Mouse (Mus musculus) megakaryocyte-erythroid progenitor cell, adult 5-6 weeks (primary cell): ENCODE results near the gene Gm45521. TPM values are rescaled to one million over a fixed set of nuclear protein-coding genes. Genes with fewer than 3 reads are reported as not detected.

ENCODE experiments used
- ATAC-seq: replicated peaks from 2 replicates; pipeline ENCODE4 v1.8.0; 2016; ENCODE audit warnings: mild to moderate bottlenecking, inconsistent platforms; ENCODE audit not compliant: severe bottlenecking, poor library complexity, low FRiP score, low TSS enrichment
- total RNA-seq, 2 experiments: library from RNA; stranded (forward) in 1 of 2; stranded (reverse) in 1 of 2; fragments of 200-1000, 215-1000 nt in 1 of 2; fragments of >200 nt in 1 of 2; fragmentation: Nextera tagmentation in 1 of 2; gene quantifications; 2 replicates each; pipeline ENCODE4 v1.2.3; 2014 to 2017

Gm45521 gene
- total RNA-seq (2014; fragmentation: Nextera tagmentation) = not detected in 2 replicates
- not detected in 2 replicates for total RNA-seq (2017)

DNA sequence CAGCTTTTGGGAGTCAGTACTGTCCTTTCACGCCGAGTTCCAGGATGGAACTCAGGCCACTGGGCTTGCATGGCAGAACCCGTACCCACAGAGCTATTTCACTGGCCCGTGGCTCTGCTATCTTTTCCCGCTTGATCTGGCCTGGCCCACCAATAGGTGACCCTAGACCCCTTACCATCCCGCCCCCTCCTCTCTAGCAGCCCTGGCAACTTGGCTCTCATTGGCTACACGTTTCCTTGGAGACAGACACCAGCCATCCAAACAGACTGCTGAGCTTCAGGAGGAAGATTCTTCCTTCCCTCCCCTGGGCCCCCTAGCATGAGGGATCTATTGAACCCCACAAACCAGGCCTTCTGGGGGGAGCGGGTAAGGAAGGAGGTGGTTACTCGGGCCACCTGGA lies at the start of gene Gm45521:
Gm45521 (plus strand) TSS at position 240 of the 400 bp plus-strand sequence.
- no peak for ATAC-seq

DNA sequence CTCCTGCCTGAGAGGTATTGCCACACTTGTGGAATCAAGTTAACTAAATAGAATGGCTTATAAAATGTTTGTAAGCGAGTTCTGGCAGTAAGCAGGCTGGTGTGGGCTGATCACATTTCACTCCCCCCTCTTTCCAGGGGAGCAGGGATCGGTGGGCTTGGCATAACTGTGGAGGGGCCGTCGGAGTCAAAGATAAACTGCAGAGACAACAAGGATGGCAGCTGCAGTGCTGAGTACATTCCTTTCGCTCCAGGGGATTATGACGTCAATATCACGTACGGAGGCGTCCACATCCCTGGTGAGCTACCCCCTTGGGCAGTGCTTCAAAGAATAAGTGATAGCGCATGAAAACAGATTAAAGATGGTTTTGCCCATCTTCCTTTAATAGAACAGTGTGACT lies 47.6 kb upstream of the Gm45521 start:
- ATAC-seq = no peak

DNA sequence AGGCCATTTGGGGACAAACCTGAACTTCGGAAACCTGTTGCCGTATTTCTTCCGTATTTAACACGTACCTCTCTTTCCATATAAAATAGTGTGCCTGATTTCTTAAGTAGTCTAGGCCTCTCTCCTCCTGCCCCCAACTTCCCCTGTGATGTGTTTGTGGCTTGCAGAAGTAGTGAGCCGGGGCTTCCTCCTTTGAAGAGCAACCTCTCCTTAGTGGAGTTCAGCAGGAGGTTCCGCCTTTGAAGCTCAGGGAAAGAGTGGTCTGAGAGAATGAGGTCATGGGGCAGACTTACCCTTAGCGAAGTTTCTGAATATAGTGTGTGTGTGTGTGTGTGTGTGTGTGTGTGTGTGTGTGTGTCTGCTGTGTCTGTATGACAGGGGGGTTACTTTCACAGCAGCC lies 43.2 kb upstream of the Gm45521 start:
- ATAC-seq = peak; percentile 48; the same call in 1 of the 2 replicates

DNA sequence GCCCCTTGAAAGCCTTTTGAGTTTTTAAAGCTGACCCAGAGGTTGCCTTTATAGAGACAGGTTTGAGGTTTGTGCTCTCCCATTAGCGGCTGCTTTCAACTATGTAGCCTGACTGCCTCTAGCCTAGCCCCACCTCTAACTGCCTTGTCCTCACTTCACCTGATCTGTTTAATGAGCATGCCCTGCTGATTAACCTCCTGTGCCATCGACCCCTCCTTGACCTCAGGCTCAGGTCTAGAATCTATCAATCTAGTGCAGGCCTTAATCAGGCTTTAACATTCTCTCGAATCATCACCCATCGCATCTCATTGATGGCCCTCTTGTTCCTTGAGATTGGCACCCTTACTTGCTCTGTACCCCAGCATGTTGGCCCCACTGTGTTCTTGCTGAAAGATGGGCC lies 42.6 kb upstream of the Gm45521 start:
- peak; percentile 73 for ATAC-seq

DNA sequence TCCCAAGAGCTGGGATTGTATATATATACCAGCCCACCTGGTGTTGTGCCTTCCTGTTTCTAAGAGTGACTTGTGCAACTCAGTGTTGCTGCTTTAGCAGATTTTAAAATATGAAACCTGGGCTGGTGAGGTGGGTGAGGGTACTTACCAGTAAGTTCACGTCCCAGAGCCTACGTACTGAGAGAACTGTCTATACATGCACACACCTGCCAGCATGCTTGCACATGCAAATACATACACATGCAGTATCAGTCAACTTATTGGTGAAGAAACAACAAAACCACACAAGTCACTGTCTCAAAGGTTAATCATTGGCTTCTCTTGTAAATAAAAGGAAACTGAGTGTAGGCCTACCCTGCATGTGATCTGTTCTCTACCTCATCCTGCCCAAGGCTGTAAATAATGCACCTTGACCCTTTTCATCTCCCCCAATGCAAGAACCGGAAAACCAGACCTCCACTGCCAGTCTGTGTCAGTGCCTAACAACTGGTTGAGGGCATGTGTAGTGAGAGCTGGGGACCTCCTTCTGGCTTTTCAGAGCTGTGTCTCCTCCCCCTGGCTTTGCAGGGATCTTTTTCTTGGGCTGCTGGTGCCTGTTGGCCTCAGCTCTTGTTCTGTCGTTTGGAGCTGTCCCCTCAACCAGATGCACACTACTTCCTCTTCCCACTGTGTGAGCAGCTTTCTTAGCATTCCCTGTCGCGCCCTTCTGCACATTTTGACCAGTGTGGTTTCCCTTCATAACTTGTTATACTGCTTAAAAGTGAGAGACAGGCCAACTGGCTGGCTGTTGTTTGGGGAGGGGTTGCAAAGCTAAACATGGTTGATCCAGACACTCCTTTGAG lies 38.7 kb upstream of the Gm45521 start:
- no peak for ATAC-seq

DNA sequence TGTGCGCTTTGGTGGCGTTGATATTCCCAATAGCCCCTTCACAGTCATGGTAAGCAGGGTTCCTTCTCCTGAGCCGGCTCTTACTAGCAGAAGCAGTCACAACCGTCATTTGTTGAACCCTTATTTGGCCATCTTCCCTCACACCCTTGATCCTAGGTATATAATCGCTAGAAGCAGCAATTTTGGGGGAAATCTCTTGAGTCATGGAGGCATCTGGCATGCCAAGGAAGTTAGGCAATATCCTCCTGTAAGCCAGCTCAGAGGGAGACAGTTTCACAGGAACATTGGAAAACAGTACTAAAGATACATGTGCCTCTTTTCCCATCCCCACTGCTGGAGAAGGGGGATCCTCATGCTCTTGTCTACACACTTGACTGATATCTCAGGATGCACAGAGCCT lies 37.8 kb upstream of the Gm45521 start:
- ATAC-seq = no peak

DNA sequence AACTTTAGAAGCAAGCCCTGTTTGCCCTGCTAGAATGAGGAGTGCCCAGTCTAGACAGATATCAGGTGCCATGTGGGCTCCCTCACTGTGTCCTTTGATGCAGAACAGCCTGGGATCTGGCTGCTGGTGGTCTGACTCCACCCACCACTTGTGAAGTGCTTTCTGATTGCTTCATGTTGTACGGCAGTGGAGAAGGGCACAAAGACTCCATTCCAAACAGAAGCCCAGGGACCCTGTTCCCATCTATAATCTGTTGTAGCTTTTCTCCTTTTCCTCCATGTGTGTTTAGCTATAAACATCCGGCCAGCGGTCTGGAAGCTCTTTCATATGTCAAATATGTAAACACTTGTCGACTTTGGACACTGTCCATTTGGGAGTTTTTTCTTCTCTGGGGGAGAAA lies 37.2 kb upstream of the Gm45521 start:
- ATAC-seq = no peak

DNA sequence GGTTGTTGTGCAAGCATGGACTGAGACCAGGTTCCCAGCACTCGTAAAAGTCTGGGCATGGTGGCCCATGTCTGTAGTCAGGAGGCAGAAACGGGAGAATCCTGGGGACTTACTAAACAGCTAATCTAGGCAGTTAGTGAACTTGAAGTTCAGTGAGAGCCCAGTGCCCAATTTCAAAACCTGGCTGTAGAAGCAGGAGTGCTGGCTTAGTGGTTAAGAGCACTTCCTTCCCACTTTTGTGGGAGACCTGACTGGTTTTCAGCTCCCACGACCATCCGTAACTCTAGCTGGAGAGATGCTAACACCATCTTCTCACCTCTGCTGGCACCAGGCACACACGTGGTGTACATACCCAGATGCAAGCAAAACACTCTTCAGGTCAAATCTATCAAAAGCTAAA lies 35.6 kb upstream of the Gm45521 start:
- no peak for ATAC-seq

DNA sequence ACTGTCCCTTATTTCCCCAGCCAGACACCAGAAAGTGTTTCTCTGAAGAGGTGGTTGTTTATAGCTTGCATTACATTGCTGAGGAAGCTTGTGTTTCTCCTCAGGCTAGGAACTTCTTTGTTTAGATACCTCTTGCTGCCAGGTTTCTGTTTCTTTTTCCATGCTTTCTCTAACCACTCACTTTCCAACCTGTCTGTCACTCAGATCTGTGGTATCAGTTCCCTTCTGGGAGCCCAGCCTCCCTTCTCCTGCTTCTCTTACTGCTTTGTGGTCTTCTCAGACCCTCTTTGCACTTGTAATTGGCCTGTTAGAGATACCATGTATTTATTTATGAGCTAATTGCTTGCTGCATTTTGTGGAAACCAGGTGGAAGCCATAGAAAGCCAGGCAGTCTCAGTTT lies 33.5 kb upstream of the Gm45521 start:
- no peak for ATAC-seq

DNA sequence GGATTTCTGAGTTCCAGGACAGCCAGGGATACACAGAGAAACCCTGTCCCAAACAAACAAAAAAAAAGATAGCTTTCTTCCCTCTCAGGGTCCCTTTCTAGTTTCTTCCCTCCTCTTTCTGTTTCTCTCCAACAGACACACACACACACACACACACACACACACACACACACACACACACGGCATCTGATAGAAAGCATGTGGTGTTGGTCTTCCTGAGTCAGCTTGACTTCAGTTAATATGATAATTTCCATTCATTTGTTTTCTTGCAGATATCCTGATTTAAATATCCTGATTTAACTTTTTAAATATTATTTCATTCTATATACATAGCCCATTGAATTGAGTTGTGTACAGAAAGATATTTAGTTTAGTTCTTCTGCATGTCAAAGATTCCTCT lies 28.7 kb upstream of the Gm45521 start:
- no peak for ATAC-seq

DNA sequence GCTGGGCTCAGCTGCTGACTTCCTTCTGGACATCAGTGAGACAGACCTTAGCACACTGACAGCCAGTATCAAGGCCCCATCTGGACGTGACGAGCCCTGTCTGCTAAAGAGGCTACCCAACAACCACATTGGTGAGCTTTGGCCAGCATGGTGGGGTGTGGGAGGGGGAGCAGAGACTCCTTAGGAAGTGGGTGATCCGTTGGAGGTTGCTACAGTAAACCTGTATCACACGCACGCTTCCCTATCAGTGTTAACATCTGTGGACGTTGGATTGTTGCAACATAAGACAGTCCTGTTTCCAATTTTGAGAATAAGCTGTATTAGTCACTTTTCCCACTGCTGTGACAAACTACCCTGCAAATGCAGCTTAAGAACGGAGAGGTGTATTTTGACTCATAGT lies 28.1 kb upstream of the Gm45521 start:
- peak; percentile 26; the same call in 1 of the 2 replicates for ATAC-seq

DNA sequence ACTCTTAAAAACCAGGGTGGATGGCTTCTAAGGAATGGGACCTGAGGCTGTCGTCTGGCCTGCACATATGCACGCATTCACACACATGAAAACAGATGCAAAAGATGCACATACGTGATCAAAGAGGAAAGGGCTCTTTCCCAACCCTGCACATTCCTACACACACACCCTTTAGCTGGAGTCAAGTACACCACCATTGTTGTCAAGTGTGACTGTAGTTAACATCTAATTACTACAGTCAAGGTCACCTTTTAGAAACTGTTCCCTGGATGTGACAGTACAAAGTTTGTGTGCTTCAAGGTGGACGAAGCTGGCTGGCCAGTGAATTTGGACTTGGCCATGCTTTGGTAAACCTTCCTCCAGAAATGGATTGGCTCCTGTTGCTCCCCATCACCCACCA lies 24.9 kb upstream of the Gm45521 start:
- no peak for ATAC-seq

DNA sequence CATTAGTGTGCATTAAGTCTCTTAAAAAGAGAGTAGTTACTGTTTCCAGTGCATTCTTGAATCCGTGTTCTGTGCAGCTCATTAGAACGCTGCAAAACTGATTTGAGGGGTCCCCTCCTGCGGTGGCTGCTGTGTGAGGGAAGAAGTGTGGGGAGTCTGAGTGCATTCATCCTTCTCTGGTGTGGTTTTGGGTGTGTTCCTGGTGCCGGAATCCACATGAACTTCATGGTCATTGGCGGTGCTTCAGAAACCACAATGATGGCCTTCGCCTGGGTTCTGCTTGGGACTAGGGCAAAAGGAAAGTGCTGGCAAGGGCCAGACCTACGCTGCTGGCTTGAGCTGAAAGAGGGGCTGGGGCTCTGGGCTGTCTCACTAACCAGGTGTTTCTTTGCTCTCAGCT lies 22.9 kb upstream of the Gm45521 start:
- ATAC-seq = no peak

DNA sequence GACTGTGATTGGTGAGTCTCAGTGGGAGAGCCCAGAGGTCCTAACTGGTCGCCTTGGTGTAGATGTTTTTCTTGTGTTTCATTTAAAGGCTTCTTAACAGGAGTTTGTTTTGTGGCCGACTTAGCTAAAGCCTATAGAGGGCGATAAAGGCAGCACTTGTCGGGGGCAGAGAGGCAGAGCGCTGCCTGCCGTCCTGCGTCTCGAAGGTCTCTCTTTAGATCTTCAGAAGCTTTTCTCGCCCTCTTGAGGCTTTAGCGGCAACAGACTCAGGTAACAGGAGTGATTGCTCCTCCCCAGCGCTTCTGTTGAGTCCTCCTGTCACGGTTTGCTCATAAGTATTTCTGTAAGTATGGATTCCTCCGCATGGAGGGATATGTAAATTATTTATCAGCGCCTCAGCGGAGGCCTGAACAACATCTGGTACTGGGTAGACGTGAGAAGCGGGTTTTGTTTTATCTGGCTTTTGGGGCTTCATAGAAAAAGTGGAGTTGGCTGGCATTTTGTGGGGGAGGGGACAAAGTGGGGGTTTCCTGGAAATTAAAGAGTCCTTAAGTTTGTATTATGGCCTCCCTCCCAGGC lies 19.9 kb upstream of the Gm45521 start:
- peak; percentile 79 for ATAC-seq

DNA sequence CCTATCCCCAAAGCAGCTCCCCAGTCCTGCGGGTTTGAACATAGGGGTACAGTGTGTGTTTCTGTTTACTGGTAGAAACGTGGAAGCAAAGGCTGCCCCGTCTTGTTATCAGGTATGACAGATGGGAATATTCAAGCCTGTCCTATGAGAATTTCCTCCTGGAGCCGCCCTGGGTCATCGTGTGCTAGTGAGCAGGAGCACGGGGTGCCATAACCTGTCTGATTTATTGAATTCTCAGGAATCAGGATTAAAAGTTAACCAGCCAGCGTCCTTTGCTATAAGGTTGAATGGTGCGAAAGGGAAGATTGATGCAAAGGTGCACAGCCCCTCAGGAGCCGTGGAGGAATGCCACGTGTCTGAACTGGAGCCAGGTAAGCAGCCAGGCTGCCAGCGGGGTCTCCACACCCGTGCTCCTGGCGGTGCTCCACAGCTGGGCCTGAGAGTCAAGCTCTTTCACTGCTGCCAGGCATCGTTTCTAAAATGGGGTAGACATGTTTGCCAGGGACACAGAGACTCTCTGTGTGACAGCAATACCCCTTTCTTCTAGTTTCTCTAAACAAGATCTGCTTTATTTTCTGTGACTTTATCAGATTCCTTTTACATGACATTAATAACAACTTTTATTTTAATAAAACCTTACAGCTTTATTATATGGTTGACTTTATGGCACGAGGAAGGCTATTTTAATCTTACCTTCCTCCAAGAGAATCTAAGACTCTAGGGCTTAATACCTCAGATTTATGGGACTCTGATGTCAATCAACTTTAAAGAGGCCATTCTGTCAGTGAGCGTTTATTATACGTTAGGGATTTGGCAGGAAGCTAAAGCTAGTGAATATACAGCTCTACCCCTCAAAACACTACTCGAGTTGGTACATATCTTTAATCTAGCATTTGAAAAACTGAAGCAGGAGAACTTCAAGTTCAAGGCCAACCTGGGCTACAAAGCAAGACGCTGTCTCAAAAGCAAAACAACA lies 18.0 kb upstream of the Gm45521 start:
- no peak for ATAC-seq

DNA sequence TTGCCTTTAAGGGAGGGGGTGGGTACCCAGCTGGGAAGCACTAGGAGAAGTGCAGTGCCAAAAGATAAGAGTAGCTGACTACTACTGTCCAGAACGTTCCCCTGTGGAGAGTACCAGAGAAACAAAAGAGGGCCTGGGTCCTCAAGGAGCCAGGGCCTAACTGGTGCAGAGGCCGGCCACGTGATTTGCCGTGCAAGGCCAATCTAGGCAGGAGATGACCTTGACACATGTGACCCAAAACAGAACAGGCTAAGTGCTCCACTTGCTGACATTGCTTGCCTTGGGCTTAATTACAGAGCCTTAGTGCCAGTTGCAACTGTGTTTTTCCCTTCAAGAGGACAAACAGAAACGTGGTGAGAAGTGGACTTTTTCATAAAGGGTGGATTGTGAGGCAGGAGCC lies 15.7 kb upstream of the Gm45521 start:
- ATAC-seq = no peak

DNA sequence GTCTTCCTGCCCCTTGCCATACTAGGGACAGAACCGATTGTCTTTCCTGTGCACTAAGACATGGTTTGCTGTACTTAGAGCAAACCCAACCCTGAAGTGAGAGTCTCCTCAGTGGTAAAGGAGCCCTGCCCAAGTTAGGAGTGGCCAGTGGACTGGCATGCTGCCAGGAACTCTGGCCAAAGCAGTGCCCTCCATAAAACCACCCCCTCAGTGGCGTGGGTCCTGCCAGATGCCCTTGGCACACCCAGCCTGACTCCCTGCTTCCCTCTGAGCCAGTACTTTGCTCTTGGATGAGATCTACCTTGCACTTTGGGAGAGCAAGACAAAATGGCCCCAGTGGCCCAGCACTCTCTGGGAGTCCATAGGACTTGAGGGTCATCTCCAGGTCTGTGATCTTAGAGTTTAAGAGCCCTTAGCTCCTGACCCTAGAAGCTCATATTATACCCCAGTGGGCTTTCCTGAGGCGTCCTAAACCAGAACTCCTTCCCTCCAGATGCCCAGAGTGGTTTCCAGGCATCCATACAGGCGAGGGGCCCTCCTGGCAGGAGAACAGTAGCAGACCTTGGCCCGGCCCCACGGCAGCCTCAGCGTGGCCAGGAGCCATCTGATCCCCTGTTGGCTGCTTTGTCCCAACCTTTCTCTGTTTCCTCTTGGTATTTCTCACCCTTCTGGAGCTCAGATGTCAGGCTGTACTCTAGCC lies 13.8 kb upstream of the Gm45521 start:
- no peak for ATAC-seq

DNA sequence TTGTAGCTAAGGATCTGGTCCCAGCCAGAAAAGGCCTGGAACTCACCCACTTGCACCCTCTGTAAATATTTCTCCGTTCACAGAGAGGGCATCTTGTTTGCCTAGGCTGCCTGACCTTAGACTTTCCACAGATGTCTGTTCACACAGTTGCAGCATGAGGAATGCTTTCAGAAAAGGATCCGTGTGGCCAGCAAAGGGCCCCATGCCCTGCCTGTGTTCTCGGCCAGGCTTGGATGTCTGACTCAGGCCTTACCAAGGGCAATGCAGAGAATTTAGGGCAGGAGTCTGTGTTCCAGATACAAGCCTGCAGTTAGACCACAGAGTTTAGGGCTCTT lies 13.3 kb upstream of the Gm45521 start:
- no peak for ATAC-seq

DNA sequence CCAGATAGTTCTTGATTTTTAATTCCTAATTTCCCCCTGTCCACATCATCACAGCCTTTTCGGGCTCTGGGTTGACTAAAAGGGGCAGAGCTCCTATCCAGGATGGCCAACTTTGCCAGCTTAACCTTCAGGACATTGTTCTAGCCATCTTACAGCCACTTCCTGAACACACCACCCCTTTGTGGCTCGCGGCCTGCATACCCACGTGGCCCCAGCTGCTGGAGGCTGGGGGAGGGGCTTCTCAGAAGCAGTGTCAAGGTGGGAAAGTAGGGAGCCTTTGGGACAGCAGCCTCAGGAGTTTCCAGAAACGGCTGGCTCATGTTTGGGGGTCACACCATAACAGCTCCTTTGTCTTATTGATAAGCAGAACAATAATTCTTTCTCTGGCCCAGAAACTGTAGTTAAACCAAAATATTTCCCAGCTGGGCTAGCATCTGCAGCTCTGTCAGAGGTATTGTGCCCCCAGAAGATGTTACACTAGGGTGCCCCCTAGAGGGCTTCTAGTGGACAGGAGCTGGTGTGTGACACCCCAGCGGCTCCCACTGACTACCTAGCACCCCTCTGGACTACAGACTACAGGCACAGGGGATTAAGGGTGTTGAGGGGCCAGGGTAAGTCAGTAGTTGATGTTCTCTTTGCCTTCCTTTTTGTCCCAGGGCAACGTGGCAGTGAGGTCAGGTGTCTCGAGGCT lies 12.6 kb upstream of the Gm45521 start:
- ATAC-seq = peak; percentile 77; the same call in 1 of the 2 replicates
